Mouse (Mus musculus): ENCODE data around the gene Ddit4. TPM values are rescaled to one million over a fixed set of nuclear protein-coding genes. Genes with fewer than 3 reads are reported as not detected.

The Ddit4 gene
- polyA plus RNA-seq, 1 experiment from 2014 or later, result 8.8 TPM

DNA sequence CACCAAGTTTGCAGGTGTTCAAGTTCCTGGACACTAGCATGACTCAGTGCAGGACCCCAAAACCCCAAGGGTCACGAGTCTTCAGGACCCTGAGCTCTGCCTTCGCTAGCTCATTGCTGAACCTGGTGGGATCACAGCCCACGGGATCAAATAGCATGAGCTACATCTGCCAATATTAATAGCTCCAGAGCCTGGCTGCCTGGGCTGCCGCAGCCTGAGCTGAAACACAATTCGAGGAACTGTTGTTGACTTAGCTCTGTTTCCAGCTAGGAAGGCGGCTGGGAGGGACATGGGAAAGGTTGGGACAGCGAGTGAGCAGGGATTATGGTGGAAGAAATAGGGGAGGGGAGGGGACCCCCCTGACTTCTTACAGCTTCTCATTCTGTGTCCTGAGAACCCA lies 48.5 kb downstream of the Ddit4 start:
- Histone ChIP-seq H3K36me3 (replicated peaks; ENCODE audit: control insufficient read depth, insufficient read depth) (0 out of 2 replicates have a peak, but pooled peaks cover 2% of the 10 kb centered on the region), H3K9ac (no peak overlapping the region), H3K27ac (0 out of 2 replicates have a peak overlapping the region, but pooled peaks have one; percentile 44), H3K4me3 (replicated peaks; ENCODE audit: low read length) (no peak overlapping the region), H3K9me3 (ENCODE audit: control insufficient read depth, low read length) (no peaks in the 10 kb centered on the region), H3K27me3 (ENCODE audit: control insufficient read depth, insufficient read depth, low read length) (no peaks in the 10 kb centered on the region), H3K4me1 (replicated peaks; ENCODE audit: control insufficient read depth, insufficient read depth, low read length) (peaks cover 57% of the 10 kb centered on the region), H3K4me2 (replicated peaks) (no peak overlapping the region)
- ATAC-seq (ENCODE audit: low FRiP score) (no peak), DNase-seq (ENCODE audit: low spot score) (no peak)
- 49% methylated on average over 7 of the region's 7 CpGs for whole genome bisulfite sequencing

DNA sequence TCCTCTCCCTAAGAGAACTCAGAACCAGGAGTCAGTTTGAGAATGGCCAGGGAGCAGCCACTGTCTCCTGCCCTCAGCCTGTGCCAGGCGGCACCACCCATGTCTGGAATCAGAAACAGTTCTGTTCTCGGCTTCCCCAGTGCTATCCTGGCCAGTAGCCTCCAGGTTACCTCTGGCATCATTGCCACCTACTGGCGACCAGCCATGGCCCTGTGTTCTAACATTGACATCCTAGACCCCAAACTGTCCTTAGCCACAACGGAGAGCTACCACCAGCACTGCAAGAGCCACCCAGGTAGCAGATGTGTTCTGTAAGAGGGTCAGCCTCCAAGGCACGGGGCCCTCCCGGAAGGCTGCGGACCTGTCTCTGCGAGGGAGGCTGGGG lies 49.0 kb downstream of the Ddit4 start:
- Histone ChIP-seq H3K4me3 (replicated peaks; ENCODE audit: low read length) (no peak overlapping the region), H3K9ac (peak overlapping the region; percentile 8; the same call in 1 of the 2 replicates), H3K4me1 (replicated peaks; ENCODE audit: control insufficient read depth, insufficient read depth, low read length) (peaks cover 58% of the 10 kb centered on the region), H3K36me3 (replicated peaks; ENCODE audit: control insufficient read depth, insufficient read depth) (0 out of 2 replicates have a peak, but pooled peaks cover 3% of the 10 kb centered on the region), H3K27me3 (ENCODE audit: control insufficient read depth, insufficient read depth, low read length) (no peaks in the 10 kb centered on the region), H3K4me2 (replicated peaks) (no peak overlapping the region), H3K27ac (peak overlapping the region; percentile 44; the same call in 1 of the 2 replicates), H3K9me3 (ENCODE audit: control insufficient read depth, low read length) (no peaks in the 10 kb centered on the region)
- DNase-seq (ENCODE audit: low spot score), result no peak
- ATAC-seq (ENCODE audit: low FRiP score), result no peak
- 57% methylated on average over 8 of the region's 8 CpGs for WGBS

DNA sequence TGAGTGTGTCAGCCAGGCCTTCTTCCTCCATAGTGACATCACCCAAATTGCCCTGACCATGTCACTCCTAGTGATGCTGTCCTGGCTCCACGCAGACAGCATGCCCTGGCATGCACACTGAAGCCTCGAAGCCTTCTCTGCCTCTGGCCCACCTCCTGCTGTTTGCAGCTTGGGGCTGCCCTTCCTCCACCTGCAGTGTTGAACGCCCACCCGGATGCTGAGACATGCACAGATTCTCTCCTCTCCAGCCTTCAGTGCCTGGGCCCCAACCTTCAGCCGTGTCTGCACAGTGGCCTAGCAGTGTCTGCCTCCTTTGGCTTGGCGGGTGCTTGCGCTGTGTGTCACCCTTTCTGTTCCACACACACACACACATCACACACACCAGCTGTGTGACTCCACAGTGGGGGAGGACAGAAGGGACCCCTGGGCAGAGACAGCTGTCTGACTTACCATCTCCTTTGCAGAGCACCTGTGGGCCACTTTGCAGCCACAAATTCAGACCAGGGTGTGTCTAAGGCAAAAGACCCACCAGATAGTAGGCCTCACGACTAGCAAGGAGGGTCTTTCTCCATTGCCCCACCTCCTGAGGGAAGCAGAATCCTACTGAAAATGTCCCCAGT lies 49.5 kb downstream of the Ddit4 start:
- no peak overlapping the region for H3K9ac ChIP-seq
- peaks cover 58% of the 10 kb centered on the region for H3K4me1 ChIP-seq (replicated peaks; ENCODE audit: control insufficient read depth, insufficient read depth, low read length)
- ATAC-seq (ENCODE audit: low FRiP score), result no peak

DNA sequence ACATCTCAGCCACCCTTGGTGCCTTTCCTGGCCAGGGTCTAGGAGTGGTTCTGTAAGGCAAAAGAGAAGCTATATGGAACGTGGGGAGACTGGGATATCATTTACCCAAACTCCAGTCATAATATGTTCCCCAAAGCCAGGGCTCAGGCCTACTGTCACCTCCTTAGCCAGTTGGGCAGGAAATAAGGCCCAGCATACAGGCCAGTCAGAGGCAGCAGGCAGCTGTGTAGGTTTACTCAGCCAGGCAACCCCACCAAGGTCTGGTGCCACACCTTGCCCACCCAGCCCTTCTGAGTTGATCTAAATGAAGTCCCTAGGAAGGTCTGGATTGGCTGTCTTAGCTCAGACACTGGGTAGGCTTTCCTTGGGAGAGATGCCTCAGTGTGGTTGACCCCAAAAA lies 50.2 kb downstream of the Ddit4 start:
- WGBS, result 90% methylated on average over 1 of the region's 1 CpGs
- H3K27ac ChIP-seq, result 0 out of 2 replicates have a peak overlapping the region, but pooled peaks have one; percentile 22
- no peaks in the 10 kb centered on the region for H3K9me3 ChIP-seq (ENCODE audit: control insufficient read depth, low read length)
- DNase-seq (ENCODE audit: low spot score) (no peak), ATAC-seq (ENCODE audit: low FRiP score) (no peak)
- no peak overlapping the region for H3K4me2 ChIP-seq (replicated peaks)
- peaks cover 63% of the 10 kb centered on the region for H3K4me1 ChIP-seq (replicated peaks; ENCODE audit: control insufficient read depth, insufficient read depth, low read length)
- peaks cover 3% of the 10 kb centered on the region; the same call in 1 of the 2 replicates for H3K36me3 ChIP-seq (replicated peaks; ENCODE audit: control insufficient read depth, insufficient read depth)
- H3K4me3 ChIP-seq (replicated peaks; ENCODE audit: low read length), result no peak overlapping the region
- no peaks in the 10 kb centered on the region for H3K27me3 ChIP-seq (ENCODE audit: control insufficient read depth, insufficient read depth, low read length)
- H3K9ac ChIP-seq, result no peak overlapping the region

More for the DNA sequence above, 49.5 kb downstream of the Ddit4 start:
- Histone ChIP-seq H3K4me2 (replicated peaks) (no peak overlapping the region), H3K9me3 (ENCODE audit: control insufficient read depth, low read length) (no peaks in the 10 kb centered on the region), H3K27ac (peak overlapping the region; percentile 44; the same call in 1 of the 2 replicates), H3K27me3 (ENCODE audit: control insufficient read depth, insufficient read depth, low read length) (no peaks in the 10 kb centered on the region), H3K4me3 (replicated peaks; ENCODE audit: low read length) (no peak overlapping the region), H3K36me3 (replicated peaks; ENCODE audit: control insufficient read depth, insufficient read depth) (0 out of 2 replicates have a peak, but pooled peaks cover 3% of the 10 kb centered on the region)
- no peak for DNase-seq (ENCODE audit: low spot score)
- WGBS, result 62% methylated on average over 8 of the region's 8 CpGs

DNA sequence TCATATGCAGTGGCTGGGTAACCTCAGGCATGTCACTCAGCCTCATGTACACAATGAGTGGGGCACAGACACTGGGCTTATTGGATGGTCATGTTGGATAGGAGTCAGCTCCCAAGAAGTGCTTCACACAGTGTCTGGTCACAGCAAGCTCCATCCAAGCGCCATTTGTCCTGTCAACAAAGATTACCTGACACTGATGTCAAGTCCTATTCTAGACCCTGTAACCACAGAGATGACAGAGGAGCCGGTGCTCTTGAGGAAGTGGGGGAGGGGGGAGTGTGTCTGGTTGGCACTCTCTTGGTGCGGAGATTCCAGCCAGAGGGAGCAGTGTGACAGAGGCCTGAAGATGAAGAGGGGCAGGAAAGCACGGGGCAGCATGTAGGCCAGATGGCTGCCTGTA lies 50.7 kb downstream of the Ddit4 start:
- Histone ChIP-seq H3K9me3 (ENCODE audit: control insufficient read depth, low read length) (no peaks in the 10 kb centered on the region), H3K9ac (no peak overlapping the region), H3K27ac (peak overlapping the region; percentile 97), H3K4me3 (replicated peaks; ENCODE audit: low read length) (no peak overlapping the region), H3K4me2 (replicated peaks) (no peak overlapping the region), H3K36me3 (replicated peaks; ENCODE audit: control insufficient read depth, insufficient read depth) (peaks cover 6% of the 10 kb centered on the region; the same call in 1 of the 2 replicates), H3K4me1 (replicated peaks; ENCODE audit: control insufficient read depth, insufficient read depth, low read length) (peaks cover 65% of the 10 kb centered on the region), H3K27me3 (ENCODE audit: control insufficient read depth, insufficient read depth, low read length) (no peaks in the 10 kb centered on the region)
- WGBS, result 28% methylated on average over 4 of the region's 4 CpGs
- no peak for DNase-seq (ENCODE audit: low spot score)
- ATAC-seq (ENCODE audit: low FRiP score), result no peak

DNA sequence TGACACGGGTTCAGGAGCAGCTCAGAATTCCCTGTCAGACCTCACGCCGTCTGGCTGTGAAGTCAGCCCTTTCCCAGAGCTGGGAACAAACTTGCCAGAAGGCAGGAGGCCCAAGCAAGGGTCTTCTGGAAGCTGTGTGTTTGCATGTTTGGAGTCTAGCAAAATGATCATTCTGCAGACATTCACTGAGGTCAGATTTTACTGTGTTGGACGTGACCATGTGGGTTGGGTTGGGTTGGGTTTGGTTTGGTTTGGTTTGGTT lies 51.5 kb downstream of the Ddit4 start:
- Histone ChIP-seq H3K9me3 (ENCODE audit: control insufficient read depth, low read length) (no peaks in the 10 kb centered on the region), H3K9ac (peak overlapping the region; percentile 55), H3K4me3 (replicated peaks; ENCODE audit: low read length) (no peak overlapping the region), H3K27me3 (ENCODE audit: control insufficient read depth, insufficient read depth, low read length) (no peaks in the 10 kb centered on the region), H3K4me1 (replicated peaks; ENCODE audit: control insufficient read depth, insufficient read depth, low read length) (peaks cover 65% of the 10 kb centered on the region), H3K4me2 (replicated peaks) (peak overlapping the region; percentile 10; the same call in 1 of the 2 replicates), H3K36me3 (replicated peaks; ENCODE audit: control insufficient read depth, insufficient read depth) (peaks cover 15% of the 10 kb centered on the region; the same call in 1 of the 2 replicates), H3K27ac (peak overlapping the region; percentile 97)
- 26% methylated on average over 4 of the region's 4 CpGs for WGBS
- ATAC-seq (ENCODE audit: low FRiP score) (no peak), DNase-seq (ENCODE audit: low spot score) (peak; percentile 43)

Other genes starting within 250 kb of the Ddit4 start
- gene Micu1, start 249.4 kb downstream of the Ddit4 start, polyA plus RNA-seq (2014; fragmentation: Nextera tagmentation; extraction: Ambion mirVana), result 74.9 and 75.2 TPM in 2 replicates
- gene Dnajb12, start 72.3 kb downstream of the Ddit4 start, polyA plus RNA-seq (2014; fragmentation: Nextera tagmentation; extraction: Ambion mirVana), result 20.6 and 22.5 TPM in 2 replicates
- gene Ascc1, start 51.0 kb upstream of the Ddit4 start, polyA plus RNA-seq (2014; fragmentation: Nextera tagmentation; extraction: Ambion mirVana), result 45.6 and 45.9 TPM in 2 replicates
- 94.2 and 110 TPM in 2 replicates for gene Anapc16, start 51.3 kb upstream of the Ddit4 start, polyA plus RNA-seq (2014; fragmentation: Nextera tagmentation; extraction: Ambion mirVana)
- 85.3 and 88.8 TPM in 2 replicates for gene Spock2, start 154.4 kb upstream of the Ddit4 start, polyA plus RNA-seq (2014; fragmentation: Nextera tagmentation; extraction: Ambion mirVana)

Measured in hindbrain, embryonic 14.5 days (tissue).